Mouse (Mus musculus) forebrain, embryonic 14.5 days (tissue): Measurements from ENCODE around the gene Olfm3. TPM values are rescaled to one million over a fixed set of nuclear protein-coding genes. Genes with fewer than 3 reads are reported as not detected.
A peak's percentile ranks its signal among the peaks of the same experiment; 100 is the strongest.

ENCODE experiments used
- ATAC-seq: fragments of 200-750 bp; cut with Nextera tagmentation; 2 replicates; pipeline ENCODE4 v1.8.0; 2017; ENCODE audit warnings: mild to moderate bottlenecking, moderate library complexity
- DNase-seq: peaks from one replicate; pipeline ENCODE4 v3.0.0-alpha.2; 2015; ENCODE audit warnings: low spot score
- H3K27ac ChIP-seq: fragments of 300-500 bp; sonication (generic); 2 replicates; pipeline ENCODE4 v1.5.1; 2014; ENCODE audit warnings: low read depth, mild to moderate bottlenecking, control low read depth, low read length, moderate library complexity
- H3K27me3 ChIP-seq: fragments of 300-500 bp; sonication (generic); replicated peaks from 2 replicates; pipeline ENCODE4 v1.6.1; 2014; ENCODE audit warnings: low read length, control low read depth, mixed read lengths; ENCODE audit not compliant: control insufficient read depth, insufficient read depth
- H3K36me3 ChIP-seq: fragments of 300-500 bp; sonication (generic); 2 replicates; pipeline ENCODE4 v1.6.1; 2014; ENCODE audit warnings: low read length, control low read depth; ENCODE audit not compliant: control insufficient read depth, insufficient read depth
- H3K4me1 ChIP-seq: fragments of 300-500 bp; sonication (generic); 2 replicates; pipeline ENCODE4 v1.6.1; 2014; ENCODE audit warnings: antibody characterized with exemption, low read length, control low read depth; ENCODE audit not compliant: control insufficient read depth, insufficient read depth
- H3K4me2 ChIP-seq: fragments of 300-500 bp; sonication (generic); 2 replicates; pipeline ENCODE4 v1.6.1; 2014; ENCODE audit warnings: mild to moderate bottlenecking, control low read depth, low read length
- H3K4me3 ChIP-seq: fragments of 300-500 bp; sonication (generic); 2 replicates; pipeline ENCODE4 v1.5.1; 2014; ENCODE audit warnings: low read depth, low read length, control low read depth
- H3K9ac ChIP-seq: fragments of 300-500 bp; sonication (generic); 2 replicates; pipeline ENCODE4 v1.6.1; 2014; ENCODE audit warnings: mild to moderate bottlenecking, low read length, control low read depth, moderate library complexity
- H3K9me3 ChIP-seq: fragments of 300-500 bp; sonication (generic); replicated peaks from 2 replicates; pipeline ENCODE4 v1.6.1; 2016; ENCODE audit warnings: low read length, control low read depth, mixed read lengths; ENCODE audit not compliant: control insufficient read depth
- WGBS: fragments of 180-500 bp; shearing (Covaris S2); extraction: QIAGEN DNeasy Blood & Tissue Kit; methylation state at CpG from one replicate; pipeline ENCODE4 v1.1.7; 2014; 5-methylcytosine and 5-hydroxymethylcytosine counted together
- polyA plus RNA-seq: library from polyadenylated mRNA; unstranded; fragments of >200 nt; fragmentation: Nextera tagmentation; extraction: Ambion mirVana; gene quantifications from 2 replicates; pipeline ENCODE4 v1.2.1, GENCODE M21; 2014

Gene Olfm3
- polyA plus RNA-seq, 1 experiment from 2014 or later, result 4.4 TPM

GRCm38 (mm10) chr3:114932881-114933280 lies 29.0 kb downstream of the Olfm3 start:
- 88% methylated on average over 2 of the region's 2 CpGs for whole genome bisulfite sequencing
- H3K9ac ChIP-seq, result no peak overlapping the region
- ATAC-seq (no peak), DNase-seq (no peak)
- H3K27me3 ChIP-seq, result no peaks in the 10 kb centered on the region
- H3K4me3 ChIP-seq, result no peak overlapping the region
- H3K36me3 ChIP-seq, result no peaks in the 10 kb centered on the region
- H3K4me2 ChIP-seq, result no peak overlapping the region
- no peaks in the 10 kb centered on the region for H3K9me3 ChIP-seq
- no peak overlapping the region for H3K27ac ChIP-seq
- no peaks in the 10 kb centered on the region for H3K4me1 ChIP-seq

- no peaks in the 10 kb centered on the region for H3K9me3 ChIP-seq
- H3K4me1 ChIP-seq, result no peaks in the 10 kb centered on the region; the same call in 1 of the 2 replicates
- H3K4me2 ChIP-seq, result no peak overlapping the region
- H3K4me3 ChIP-seq, result no peak overlapping the region
- no peak overlapping the region for H3K27ac ChIP-seq
- ATAC-seq, result no peak
- no peak overlapping the region for H3K9ac ChIP-seq
- no peaks in the 10 kb centered on the region for H3K36me3 ChIP-seq
- no peaks in the 10 kb centered on the region for H3K27me3 ChIP-seq
- no peak for DNase-seq
These were observed 51.0 kb downstream of the Olfm3 start for GRCm38 (mm10) chr3:114954904-114955303.

GRCm38 (mm10) chr3:114959311-114959967 lies 55.6 kb downstream of the Olfm3 start:
- Histone ChIP-seq H3K36me3 (no peaks in the 10 kb centered on the region), H3K27me3 (no peaks in the 10 kb centered on the region), H3K4me3 (no peak overlapping the region), H3K9me3 (no peaks in the 10 kb centered on the region), H3K27ac (no peak overlapping the region), H3K9ac (no peak overlapping the region), H3K4me2 (no peak overlapping the region), H3K4me1 (no peaks in the 10 kb centered on the region; the same call in 1 of the 2 replicates)
- ATAC-seq, result no peak
- WGBS, result 27% methylated on average over 7 of the region's 7 CpGs
- no peak for DNase-seq

- Histone ChIP-seq H3K9ac (no peak overlapping the region), H3K27me3 (no peaks in the 10 kb centered on the region), H3K9me3 (no peaks in the 10 kb centered on the region), H3K4me2 (no peak overlapping the region), H3K36me3 (no peaks in the 10 kb centered on the region), H3K27ac (no peak overlapping the region), H3K4me1 (no peaks in the 10 kb centered on the region; the same call in 1 of the 2 replicates), H3K4me3 (no peak overlapping the region)
- ATAC-seq (no peak), DNase-seq (no peak)
- WGBS, result 67% methylated on average over 4 of the region's 4 CpGs
These were observed 58.6 kb downstream of the Olfm3 start for GRCm38 (mm10) chr3:114962316-114963083.

DNA sequence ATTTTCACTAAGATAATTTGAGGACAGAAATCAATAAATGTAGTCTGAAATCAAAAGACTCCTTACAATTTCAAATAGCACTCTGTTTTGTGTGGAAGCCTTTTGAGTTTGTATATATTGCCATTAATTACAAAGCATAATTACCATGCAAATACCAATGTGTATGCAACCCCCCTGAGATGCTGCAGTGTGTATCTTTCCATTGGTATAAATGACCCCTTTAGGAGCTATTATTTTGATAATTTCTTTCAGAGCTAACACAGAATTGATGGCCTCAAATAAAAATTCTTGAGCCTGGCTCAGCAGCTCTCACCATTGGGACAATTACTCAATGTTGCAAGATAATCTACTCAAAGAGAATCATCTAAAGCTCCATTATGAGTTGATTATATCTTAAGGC lies 67.3 kb downstream of the Olfm3 start:
- DNase-seq, result no peak
- Histone ChIP-seq H3K9me3 (no peaks in the 10 kb centered on the region), H3K36me3 (no peaks in the 10 kb centered on the region), H3K4me3 (no peak overlapping the region), H3K4me2 (no peak overlapping the region), H3K9ac (no peak overlapping the region), H3K27me3 (no peaks in the 10 kb centered on the region), H3K27ac (no peak overlapping the region), H3K4me1 (no peaks in the 10 kb centered on the region)
- ATAC-seq, result no peak

GRCm38 (mm10) chr3:114972522-114972921 lies 68.6 kb downstream of the Olfm3 start:
- DNase-seq (no peak), ATAC-seq (0 out of 2 replicates have a peak, but pooled peaks have one; percentile 23)
- WGBS, result 50% methylated on average over 1 of the region's 1 CpGs

DNA sequence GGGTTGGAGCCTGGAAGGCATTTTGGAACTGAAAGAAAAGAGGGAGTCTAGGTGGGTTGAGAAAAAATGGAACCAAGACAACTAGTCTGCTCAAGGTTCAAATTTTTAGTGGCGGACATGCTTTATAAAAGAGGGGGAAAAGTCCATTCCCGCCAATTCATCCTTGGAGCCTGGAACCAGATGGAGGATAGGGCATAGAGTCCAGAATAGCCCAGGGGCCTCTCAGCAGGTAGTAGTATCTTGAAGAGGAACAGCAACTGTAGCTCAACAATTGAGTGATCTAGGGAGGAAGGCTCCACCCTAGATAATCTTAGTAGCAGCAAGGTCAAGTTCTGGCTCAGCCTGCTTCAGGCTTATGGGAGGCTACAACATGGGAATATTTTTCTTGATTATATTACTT lies 87.0 kb downstream of the Olfm3 start:
- DNase-seq (no peak), ATAC-seq (no peak)
- Histone ChIP-seq H3K4me3 (no peak overlapping the region), H3K36me3 (no peaks in the 10 kb centered on the region), H3K9me3 (no peaks in the 10 kb centered on the region), H3K4me1 (no peaks in the 10 kb centered on the region), H3K9ac (no peak overlapping the region), H3K27ac (no peak overlapping the region), H3K4me2 (no peak overlapping the region), H3K27me3 (no peaks in the 10 kb centered on the region)
- 93% methylated on average over 2 of the region's 2 CpGs for WGBS

More at GRCm38 (mm10) chr3:114972522-114972921, 68.6 kb downstream of the Olfm3 start:
- Histone ChIP-seq H3K4me3 (no peak overlapping the region), H3K27ac (no peak overlapping the region), H3K36me3 (no peaks in the 10 kb centered on the region), H3K4me2 (no peak overlapping the region), H3K27me3 (no peaks in the 10 kb centered on the region), H3K9ac (no peak overlapping the region), H3K9me3 (no peaks in the 10 kb centered on the region), H3K4me1 (no peaks in the 10 kb centered on the region)

DNA sequence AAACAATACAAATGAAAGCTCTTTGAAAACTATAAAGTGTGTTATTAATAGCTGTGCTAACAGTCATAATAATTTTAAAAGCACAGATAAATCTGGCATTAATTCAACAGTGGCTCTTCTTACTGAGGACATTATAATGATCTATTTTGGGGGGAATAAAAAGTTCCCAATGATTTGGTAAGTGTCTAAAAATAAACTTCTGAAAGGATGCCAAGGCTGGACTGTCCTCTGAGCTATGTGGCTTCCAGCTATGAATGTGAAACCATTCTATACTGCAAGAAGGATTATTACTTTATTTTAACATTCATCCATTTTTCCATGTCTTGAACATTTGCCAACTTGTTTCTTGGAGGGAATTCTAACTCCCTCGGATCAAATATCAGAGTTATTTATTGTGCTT lies 92.1 kb downstream of the Olfm3 start:
- Histone ChIP-seq H3K9me3 (no peaks in the 10 kb centered on the region), H3K4me1 (no peaks in the 10 kb centered on the region), H3K4me3 (no peak overlapping the region), H3K27me3 (no peaks in the 10 kb centered on the region), H3K36me3 (no peaks in the 10 kb centered on the region), H3K9ac (no peak overlapping the region), H3K4me2 (no peak overlapping the region), H3K27ac (no peak overlapping the region)
- 66% methylated on average over 1 of the region's 1 CpGs for WGBS
- ATAC-seq, result no peak
- DNase-seq, result no peak

- no peak overlapping the region for H3K27ac ChIP-seq
- H3K9me3 ChIP-seq, result no peaks in the 10 kb centered on the region
- no peak overlapping the region for H3K9ac ChIP-seq
- 88% methylated on average over 3 of the region's 3 CpGs for WGBS
- DNase-seq (no peak), ATAC-seq (no peak)
- no peaks in the 10 kb centered on the region for H3K4me1 ChIP-seq
- no peak overlapping the region for H3K4me3 ChIP-seq
- no peaks in the 10 kb centered on the region for H3K27me3 ChIP-seq
- H3K36me3 ChIP-seq, result no peaks in the 10 kb centered on the region
- no peak overlapping the region for H3K4me2 ChIP-seq
These were observed 123.7 kb downstream of the Olfm3 start for GRCm38 (mm10) chr3:115027560-115027959.
